Mouse (Mus musculus): ENCODE results near the gene Rtn3.

DNA sequence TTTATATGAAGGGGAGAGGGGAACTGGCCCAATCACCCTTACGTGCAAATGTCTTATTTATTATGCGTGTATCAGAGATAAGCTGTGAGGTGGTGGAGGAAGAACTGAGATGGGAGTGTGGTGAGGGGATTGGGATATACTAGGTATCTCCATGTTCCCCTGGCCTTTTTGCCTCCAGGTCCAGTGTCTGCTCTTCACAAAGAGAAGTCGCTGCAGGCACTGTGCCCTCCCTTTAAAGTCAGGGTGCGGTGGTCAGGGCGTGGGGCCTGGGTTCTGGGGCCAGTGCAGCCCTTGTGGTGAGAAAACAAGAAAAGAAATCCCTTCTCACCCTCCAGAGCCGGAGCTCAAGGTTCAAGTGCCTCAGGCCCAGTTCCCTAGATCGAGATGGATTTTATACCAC, 59.0 kb downstream of the Rtn3 start:
- TF ChIP-seq EP300 (IDR thresholded peaks at IDR 0.05; ENCODE audit: low read depth) (no peak), CTCF (IDR thresholded peaks at IDR 0.05; ENCODE audit: low read depth) (no peak)
